Mouse (Mus musculus) testis, postnatal 10 days (tissue): ENCODE measurements around the gene Casd1.
"Not testable (repeated sequence)": the region's sequence is repeated elsewhere in the genome, so short reads cannot be mapped to it uniquely, and the experiment has no call there.

Source experiments
- DNase-seq: peaks from one replicate; pipeline ENCODE4 v3.0.0; 2021; ENCODE audit warnings: low spot score

The Casd1 gene

DNA sequence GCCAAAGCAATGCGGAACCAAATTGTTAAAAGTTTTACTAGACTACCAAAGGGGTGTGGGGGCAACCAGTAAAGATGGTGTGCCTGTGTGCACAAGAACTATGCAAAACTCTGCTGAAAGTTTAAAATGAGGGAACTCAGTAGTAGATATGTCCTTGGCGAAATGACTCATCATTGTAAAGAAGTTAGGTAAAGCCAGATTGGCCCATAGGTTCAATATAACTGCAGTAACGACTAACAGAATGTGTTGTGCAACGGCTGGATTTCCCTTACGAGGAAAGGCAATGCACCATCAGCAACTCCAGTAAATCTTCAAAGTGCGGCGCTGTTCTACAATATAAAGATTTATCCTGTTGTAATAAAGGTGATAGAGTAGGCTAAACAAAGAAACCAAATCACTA, 11.8 kb downstream of the Casd1 start:
- DNase-seq, result no peak

DNA sequence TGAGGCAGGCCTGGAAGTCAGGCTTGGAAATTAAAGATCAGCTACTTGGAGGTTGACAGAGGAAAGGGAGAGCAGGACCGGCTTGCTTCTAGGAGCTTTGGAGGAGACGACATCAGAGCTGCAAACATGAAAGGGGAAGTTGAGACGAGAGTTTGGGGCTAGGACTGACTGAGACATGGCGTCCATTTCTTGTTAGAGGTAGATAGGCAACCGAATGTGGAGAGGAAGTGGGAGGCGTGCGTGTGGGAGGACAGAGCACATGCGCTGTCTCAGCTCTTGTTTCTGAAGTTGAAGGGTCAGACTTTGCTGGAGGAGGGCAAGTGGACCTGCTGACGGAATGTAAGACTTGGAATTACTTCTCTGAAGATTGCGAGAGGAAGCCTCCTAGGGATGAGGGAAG, 17.3 kb downstream of the Casd1 start:
- DNase-seq, result no peak

DNA sequence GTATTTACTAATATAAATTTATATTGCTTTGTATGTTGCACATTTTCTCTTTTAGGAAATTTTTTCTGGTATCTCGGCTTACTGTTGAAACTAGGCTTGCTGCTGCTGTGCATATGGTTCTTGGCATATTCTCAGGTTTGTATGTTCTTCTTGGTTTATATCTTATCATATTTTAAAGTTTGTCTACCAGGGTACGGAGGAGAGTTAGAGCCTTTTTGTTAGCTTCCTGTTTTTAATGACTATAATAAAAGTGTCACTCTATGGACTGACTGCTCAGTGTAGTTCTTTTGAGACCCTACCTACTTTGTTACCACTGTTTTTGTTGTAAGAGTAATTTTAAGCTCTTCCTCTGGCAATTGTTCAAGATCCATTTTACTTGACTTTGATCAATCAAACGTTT, 30.8 kb downstream of the Casd1 start:
- no peak for DNase-seq

DNA sequence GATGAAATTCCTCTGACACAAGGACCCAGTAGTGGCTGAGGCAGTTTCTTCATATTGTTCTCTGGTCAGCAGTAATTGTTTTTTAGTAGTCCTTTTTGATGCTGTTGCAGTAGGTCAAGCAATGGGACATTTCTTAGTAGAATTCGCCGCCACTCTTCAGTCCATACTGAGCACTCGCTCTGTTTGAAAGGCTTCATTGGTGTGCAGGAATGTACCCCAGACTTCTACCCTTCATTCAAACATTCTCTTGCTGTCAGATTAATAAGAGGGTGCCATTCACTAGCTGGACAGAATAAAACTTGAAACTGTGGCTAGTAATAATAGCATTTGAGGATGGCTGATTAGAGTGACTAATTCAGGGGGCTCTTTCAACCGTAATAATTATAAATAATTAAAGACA, 32.5 kb downstream of the Casd1 start:
- DNase-seq, result no peak

DNA sequence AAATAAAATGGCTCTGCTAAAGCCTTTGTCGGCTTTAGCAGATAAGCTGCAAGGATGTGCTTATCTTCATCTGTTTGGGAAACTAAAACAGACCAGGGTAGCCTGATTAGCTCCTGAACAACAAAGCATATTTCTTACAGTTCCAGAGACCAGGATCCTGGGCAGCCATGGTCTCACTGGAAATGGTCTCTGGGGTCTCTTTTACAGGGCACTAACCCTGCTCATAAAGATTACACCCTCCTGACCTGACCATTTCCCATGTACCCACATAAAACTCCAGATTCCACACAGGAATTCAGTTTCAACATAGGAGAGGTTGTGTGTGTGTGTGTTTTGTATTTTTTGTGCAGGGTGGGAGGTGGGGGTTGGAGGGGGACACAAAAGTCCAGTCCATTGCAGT, 34.2 kb downstream of the Casd1 start:
- DNase-seq, result no peak

DNA sequence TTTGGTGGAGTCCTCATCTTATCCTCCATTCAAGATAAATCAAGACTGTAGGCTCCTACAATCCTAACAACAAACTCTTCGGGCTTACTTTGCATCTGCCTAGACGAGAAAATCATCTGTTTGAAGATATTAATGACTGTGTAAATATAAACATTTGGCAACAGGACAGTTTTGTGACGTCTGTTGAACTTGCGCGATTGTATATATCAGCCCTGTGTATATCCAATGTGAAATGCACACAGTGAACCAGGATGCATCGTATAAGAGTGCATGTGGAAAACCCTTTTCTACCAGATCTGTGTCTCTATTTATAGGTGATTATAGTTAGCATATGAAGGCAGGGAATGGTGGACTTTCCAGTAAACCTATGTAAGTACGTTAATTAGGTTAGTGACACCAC, 41.4 kb downstream of the Casd1 start:
- no peak for DNase-seq

DNA sequence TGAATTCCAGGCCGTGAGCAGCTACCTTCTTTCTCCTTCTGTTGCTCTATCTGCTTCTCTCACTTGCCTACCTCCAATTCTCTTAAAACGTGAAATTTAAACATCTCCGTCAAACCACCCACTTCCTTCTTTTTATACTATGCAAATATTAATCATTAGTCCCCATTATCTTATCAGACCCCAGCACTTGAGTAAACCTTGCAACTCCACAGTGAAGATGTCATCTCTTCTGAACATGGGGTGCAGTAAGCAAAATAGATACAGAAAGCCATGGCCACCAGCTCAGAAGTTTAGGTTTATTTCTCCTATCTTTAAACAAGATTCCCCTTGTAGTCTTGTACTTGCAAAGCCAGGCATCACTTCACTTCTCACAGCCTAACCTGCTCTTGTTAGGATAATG, 46.7 kb downstream of the Casd1 start:
- no peak for DNase-seq

DNA sequence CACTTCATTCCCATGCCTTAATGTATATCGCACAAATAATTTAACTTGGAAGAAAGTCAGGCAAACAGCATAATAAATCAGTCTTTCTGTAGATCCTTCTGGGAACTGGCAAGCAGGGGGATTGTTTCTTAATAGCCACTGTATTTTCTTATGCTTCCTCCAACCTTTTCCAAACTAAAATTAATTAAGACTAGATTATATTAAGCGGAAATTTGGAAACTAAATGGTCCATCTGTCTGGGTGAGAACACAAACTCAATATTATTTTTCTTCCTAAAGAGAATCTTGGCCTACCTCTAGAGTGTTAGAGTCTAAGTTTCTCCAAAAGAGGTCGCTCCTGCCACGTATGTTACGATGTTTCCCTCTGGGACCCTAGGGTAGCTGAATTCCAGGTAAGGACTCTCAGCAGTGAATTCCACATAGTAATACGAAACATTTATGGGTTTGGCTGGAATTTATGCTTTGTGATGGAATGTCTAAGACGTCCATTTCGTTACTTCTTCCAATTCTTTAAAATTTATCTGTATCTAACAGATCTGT, 52.0 kb downstream of the Casd1 start:
- no peak for DNase-seq

DNA sequence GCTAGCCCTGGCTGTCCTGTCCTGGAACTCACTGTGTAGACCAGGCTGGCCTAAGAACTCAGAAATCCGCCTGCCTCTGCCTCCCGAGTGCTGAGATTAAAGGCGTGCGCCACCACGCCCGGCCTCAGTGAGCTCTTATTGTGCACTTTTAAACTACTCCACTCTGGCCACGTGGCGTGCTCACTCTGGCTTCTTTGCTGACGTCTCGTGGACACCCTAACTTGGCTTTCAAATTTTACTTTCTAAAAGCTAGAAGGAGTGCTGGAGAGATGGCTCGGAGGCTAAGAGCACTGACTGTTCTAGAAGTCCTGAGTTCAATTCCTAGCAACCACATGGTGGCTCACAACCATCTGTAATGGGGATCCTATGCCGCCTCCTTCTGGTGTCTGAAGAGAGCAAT, 53.1 kb downstream of the Casd1 start:
- DNase-seq, result not testable (repeated sequence)

DNA sequence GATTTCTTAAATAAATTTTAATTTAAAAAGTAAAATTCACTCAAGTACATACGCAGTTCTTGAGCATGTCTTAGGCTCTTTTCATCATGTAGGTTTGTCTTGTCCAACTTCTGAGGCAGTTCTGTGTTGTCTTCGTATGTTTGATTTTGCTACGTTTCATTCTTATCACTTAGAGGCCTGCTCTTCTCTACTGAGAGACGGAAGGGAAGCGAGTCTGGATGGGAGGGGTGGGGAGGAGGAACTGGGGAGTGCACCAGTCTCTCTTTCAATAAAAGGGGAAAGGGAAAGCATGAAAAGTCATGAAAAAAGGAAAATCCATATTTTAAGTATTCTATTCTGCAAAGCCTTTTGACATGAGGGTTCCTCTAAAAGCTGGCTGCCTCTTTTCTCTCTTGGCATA, 54.8 kb downstream of the Casd1 start:
- DNase-seq, result no peak

DNA sequence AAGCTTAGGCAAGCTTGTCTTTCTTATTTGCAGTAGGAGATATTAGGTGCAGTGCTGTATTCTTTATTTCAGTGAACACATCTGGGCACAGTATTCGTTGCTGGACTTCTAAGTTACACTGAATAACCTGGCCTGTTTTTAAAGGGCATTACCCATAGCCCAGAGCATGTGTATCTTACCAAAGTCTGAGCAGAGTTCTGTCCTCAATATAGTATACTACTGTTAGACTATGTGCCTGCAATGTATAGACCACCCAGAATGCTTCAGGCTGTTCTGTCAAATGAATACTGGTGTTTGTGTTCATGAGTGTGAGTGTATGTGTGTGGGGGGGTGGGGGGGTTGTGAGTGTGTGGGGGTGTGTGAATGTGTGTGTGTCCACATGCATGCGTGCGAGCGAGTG, 55.3 kb downstream of the Casd1 start:
- DNase-seq, result no peak

DNA sequence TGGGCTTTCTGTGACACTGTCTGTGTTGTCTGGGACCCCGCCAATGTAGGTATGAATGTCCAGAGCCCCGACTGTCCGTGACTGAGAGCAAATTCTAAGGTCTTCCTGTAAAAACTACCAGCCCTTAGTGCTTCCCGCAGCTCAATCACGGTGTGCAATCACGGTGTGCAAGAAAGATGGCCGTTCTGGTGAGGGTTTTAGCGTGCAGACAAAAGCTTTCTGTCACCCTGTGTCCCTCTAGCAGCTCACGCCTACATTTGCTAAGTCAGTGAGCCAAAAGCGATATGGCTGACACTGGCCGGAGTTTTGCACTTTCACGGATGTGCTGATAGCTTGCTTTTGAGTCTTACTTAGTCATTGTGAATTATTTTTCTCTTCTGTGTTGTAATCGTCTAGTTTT, 58.2 kb downstream of the Casd1 start:
- no peak for DNase-seq

DNA sequence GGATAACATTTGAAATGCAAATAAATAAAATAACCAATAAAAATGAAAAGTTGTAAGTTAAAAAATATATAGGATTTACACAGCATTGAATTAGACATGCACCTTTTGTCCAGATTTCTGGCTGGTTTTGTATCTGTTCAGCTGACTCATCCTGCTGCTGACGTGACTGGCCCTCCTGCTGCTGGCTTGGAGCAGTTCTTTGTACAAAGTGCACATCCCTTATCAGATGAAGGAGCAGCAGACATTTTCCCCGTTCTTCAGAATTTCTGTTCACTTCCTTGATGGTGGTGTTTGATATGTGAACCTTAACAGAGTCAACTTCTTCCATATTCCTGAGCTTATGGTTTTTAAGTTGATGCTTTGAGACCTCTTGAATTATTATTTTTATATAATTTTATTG, 62.9 kb downstream of the Casd1 start:
- DNase-seq, result no peak

DNA sequence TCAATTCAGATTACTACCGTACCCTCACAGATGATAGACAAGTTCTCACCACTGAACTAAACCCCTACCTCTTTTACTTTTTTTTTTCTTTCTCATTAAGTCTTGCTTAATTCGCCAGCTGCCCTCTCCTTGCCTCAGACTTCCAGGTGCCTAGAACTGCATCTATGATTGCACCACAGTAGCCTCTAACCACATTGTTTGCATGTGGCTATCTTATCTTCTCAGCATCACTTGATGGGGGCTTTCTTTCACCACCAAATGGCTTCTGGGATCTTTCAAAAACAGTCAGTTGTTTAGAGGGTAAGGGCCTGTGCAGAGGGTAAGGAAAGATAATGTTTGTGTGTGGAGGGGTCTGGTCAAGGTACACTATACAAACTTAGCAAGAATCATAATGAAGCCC, 63.7 kb downstream of the Casd1 start:
- no peak for DNase-seq

DNA sequence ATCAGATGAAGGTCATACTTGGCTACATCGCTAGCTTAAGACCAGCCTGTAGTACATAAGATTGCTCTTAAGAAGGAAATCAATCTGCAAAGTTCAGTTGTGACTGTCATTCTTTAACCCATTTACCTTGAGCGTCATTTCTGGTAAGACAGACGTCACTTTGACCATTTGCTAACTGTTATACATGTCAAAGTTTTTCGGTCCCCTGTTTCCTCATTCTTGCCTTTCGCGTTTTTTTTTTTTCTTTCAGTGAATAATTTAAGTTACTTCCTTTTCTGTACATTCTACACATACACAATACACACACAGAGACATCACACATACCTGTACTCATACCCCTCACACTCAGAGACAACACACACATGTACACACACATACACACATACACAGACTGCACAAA, 64.5 kb downstream of the Casd1 start:
- DNase-seq, result no peak

DNA sequence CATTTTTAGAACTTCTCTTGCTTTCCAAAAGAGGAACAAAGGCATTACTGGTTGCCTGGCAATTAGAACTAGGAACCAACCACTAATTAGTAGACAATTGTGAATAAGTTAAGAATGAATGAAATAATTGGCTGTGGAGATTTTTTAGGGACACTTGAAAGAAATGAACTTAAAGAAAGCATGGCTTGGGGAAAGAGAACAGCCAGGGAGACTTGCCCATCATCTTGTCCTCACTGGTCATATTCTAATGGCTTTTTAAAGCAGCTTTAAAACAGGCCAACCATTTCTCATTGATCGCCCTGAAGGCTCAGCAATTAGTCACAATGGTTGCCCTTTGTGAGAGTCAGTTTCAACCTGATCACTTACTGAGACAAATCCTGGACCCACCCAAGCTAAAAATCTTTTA, 76.7 kb downstream of the Casd1 start:
- DNase-seq, result no peak

DNA sequence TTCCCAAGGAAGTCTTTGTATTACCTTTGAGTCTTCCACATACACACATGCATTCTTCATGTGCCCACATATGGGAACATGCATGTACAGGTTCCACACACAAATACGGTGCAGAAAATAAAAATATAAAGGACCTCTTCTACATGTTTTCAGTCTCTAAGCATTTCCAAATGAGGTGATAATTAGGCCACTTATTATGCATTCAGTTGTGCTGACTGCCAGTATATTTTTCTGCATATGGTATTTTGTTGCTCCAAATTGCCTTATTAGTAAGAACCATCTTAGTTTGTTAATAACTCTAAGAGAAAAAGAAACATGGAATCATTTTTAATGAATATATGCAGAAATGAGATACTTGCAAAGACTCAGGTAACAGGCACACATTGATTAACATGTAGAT, 79.3 kb downstream of the Casd1 start:
- no peak for DNase-seq

DNA sequence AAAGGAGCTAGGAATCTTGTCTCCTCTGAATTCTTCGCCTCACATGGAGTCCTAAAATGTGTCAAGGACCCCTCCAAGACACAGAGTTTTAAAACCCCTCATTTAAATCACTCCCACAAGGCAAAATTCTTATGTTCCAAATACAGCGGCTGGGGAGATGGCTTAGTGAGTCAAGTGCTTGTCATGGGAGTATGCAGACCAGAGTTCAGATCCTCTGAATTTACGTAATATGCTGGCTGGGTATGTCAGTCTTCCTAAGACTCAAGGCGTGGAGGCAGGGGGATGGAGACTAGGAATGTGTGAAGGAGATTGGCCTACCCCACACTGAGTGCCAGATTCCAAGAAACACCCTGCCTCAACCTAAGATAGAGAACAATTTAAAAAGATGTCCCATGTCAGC, 79.9 kb downstream of the Casd1 start:
- no peak for DNase-seq

DNA sequence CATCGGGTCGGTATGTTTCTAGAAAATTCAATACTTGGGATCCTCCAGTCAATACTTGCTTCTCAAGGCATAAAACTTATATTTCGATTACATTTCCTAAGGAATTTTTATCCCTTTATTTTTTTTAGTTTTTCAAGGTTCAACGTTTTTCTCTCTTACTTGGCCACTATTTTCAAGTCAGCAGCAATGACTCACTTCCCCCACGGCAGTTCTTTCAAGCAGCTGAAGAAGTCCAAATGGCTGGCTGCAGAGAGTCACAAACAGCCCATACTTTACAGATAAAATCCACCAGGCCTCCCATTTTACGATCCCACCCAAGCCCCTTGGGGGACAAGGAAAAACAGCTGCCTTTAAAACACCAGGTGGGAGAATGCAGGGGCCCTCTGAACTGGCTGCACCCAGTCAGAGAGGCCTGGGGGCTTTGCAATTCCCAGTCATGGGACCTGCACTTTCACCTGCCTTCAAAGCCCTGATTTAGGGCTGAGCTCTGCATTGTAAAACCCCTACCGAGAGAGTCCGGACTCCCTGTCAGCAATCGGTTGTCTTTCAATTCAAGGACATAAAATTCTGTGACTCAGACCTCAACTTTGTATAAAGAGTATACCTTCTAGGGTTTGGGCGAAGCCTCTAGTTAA, 84.2 kb downstream of the Casd1 start:
- no peak for DNase-seq

DNA sequence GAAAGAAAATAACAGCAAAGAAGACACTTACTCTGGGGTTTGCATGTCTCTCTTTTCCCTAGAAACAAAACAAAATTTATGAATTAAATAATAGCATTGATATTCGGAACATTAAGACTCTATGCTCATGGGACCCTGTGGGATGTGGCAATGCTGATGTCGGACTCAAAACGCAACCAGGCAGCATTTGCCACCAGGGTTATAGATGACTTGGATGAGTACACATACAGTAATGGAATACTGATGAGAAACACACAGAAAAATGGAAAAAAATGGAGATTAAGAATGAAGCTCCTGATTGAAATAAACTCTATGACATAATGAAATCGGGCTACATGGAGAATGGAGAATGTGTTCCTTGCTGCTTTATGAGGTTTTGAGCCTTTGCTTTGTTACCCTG, 89.8 kb downstream of the Casd1 start:
- DNase-seq, result no peak
